Mouse (Mus musculus): ENCODE data around the gene Pde7b. TPM values are rescaled to one million over a fixed set of nuclear protein-coding genes. Genes with fewer than 3 reads are reported as not detected.

The Pde7b gene
- not detected for total RNA-seq (2023)

GRCm38 (mm10) chr10:20724906-20725305, at the start of gene Pde7b:
Pde7b (minus strand) TSS chr10:20725078.

Other genes starting within 250 kb of the Pde7b start
- 16.9 TPM for gene Ahi1, start 227.5 kb upstream of the Pde7b start, total RNA-seq (2023)